Mouse (Mus musculus) induced T-regulatory cell, adult 2 months (primary cell): ENCODE measurements at regions not wholly inside any gene's neighbourhood (a gene's known extent, or its start where the extent isn't known, plus 50 kb on each side); places are given as distances from the start of the nearest gene placed in this dataset.
A peak's percentile ranks its signal among the peaks of the same experiment; 100 is the strongest.

Source experiments
- DNase-seq: peaks from one replicate; pipeline ENCODE4 v3.0.0-alpha.2; 2012; ENCODE audit warnings: low read depth

- no peak for DNase-seq
Observed at GRCm38 (mm10) chr14:98937933-98938332, 56.2 kb downstream of the Rpl36a-ps1 start.

GRCm38 (mm10) chr14:98937373-98937772, 56.7 kb downstream of the Rpl36a-ps1 start:
- no peak for DNase-seq

- no peak for DNase-seq
Observed at GRCm38 (mm10) chr14:98933371-98933916, 60.7 kb downstream of the Rpl36a-ps1 start.

GRCm38 (mm10) chr14:98929276-98929675, 64.8 kb downstream of the Rpl36a-ps1 start:
- DNase-seq = no peak

- no peak for DNase-seq
Observed at GRCm38 (mm10) chr14:98908234-98908633, 85.9 kb downstream of the Rpl36a-ps1 start.

- no peak for DNase-seq
Observed at GRCm38 (mm10) chr14:98898876-98899275, 95.2 kb downstream of the Rpl36a-ps1 start.

- DNase-seq = no peak
Observed at GRCm38 (mm10) chr14:98897390-98897789, 96.7 kb downstream of the Rpl36a-ps1 start.

- no peak for DNase-seq
Observed at GRCm38 (mm10) chr14:98895933-98896332, 98.2 kb downstream of the Rpl36a-ps1 start.

- DNase-seq = no peak
Observed at GRCm38 (mm10) chr14:98892670-98893069, 101.4 kb downstream of the Rpl36a-ps1 start.

- DNase-seq = no peak
Observed at GRCm38 (mm10) chr14:98891252-98891947, 102.7 kb downstream of the Rpl36a-ps1 start.

GRCm38 (mm10) chr14:98887588-98887987, 106.5 kb downstream of the Rpl36a-ps1 start:
- no peak for DNase-seq

- no peak for DNase-seq
Observed at GRCm38 (mm10) chr14:98886982-98887381, 107.1 kb downstream of the Rpl36a-ps1 start.

GRCm38 (mm10) chr14:98882586-98882985, 111.5 kb downstream of the Rpl36a-ps1 start:
- DNase-seq = no peak

GRCm38 (mm10) chr14:98877956-98878355, 116.2 kb downstream of the Rpl36a-ps1 start:
- no peak for DNase-seq

GRCm38 (mm10) chr14:98873446-98873845, 120.7 kb downstream of the Rpl36a-ps1 start:
- DNase-seq = no peak

GRCm38 (mm10) chr14:98869888-98870287, 124.2 kb downstream of the Rpl36a-ps1 start:
- peak; percentile 1 for DNase-seq

GRCm38 (mm10) chr14:98866880-98867279, 127.2 kb downstream of the Rpl36a-ps1 start:
- no peak for DNase-seq

- no peak for DNase-seq
Observed at GRCm38 (mm10) chr14:98864001-98864400, 130.1 kb downstream of the Rpl36a-ps1 start.

GRCm38 (mm10) chr14:98863598-98863997, 130.5 kb downstream of the Rpl36a-ps1 start:
- no peak for DNase-seq

- DNase-seq = no peak
Observed at GRCm38 (mm10) chr14:98862095-98862735, 131.9 kb downstream of the Rpl36a-ps1 start.

GRCm38 (mm10) chr14:98858801-98859200, 135.3 kb downstream of the Rpl36a-ps1 start:
- DNase-seq = no peak

GRCm38 (mm10) chr14:98848500-98848899, 145.6 kb downstream of the Rpl36a-ps1 start:
- DNase-seq = no peak

GRCm38 (mm10) chr14:98844221-98844620, 149.9 kb downstream of the Rpl36a-ps1 start:
- no peak for DNase-seq
